Mouse (Mus musculus) T-helper 1 cell (primary cell): Measurements from ENCODE around the gene B3galnt2.
"Not testable (repeated sequence)": the region's sequence is repeated elsewhere in the genome, so short reads cannot be mapped to it uniquely, and the experiment has no call there.

Experiments
- in situ Hi-C: fragments of 300-600 bp; cut with MboI, MseI; formaldehyde crosslinking; loops from one replicate; pipeline ENCODE4 v1.15.1; 2025; ENCODE audit warnings: high pct_unique_total_duplicates

The B3galnt2 gene

GRCm38 (mm10) chr13:14004999-14005398, 50.7 kb downstream of the B3galnt2 start:
- in situ Hi-C loops: no loop called here

GRCm38 (mm10) chr13:14006056-14006455, 51.8 kb downstream of the B3galnt2 start:
- in situ Hi-C loops: no loop called here

GRCm38 (mm10) chr13:14011454-14011995, 57.3 kb downstream of the B3galnt2 start:
- in situ Hi-C loops: no loop called here

- in situ Hi-C loops: no loop called here
Observed at GRCm38 (mm10) chr13:14014001-14014400, 59.7 kb downstream of the B3galnt2 start.

GRCm38 (mm10) chr13:14014540-14014939, 60.3 kb downstream of the B3galnt2 start:
- in situ Hi-C loops: no loop called here

GRCm38 (mm10) chr13:14015609-14016008, 61.3 kb downstream of the B3galnt2 start:
- in situ Hi-C loops: no loop called here

- in situ Hi-C loops: no loop called here
Observed at GRCm38 (mm10) chr13:14018283-14018682, 64.0 kb downstream of the B3galnt2 start.

- in situ Hi-C loops: no loop called here
Observed at GRCm38 (mm10) chr13:14018852-14019251, 64.6 kb downstream of the B3galnt2 start.

- in situ Hi-C loops: not testable (repeated sequence)
Observed at GRCm38 (mm10) chr13:14021417-14021816, 67.1 kb downstream of the B3galnt2 start.

GRCm38 (mm10) chr13:14025554-14025953, 71.3 kb downstream of the B3galnt2 start:
- in situ Hi-C loops: loop anchor here (25.0 kb wide), 1 partner anchor 587 kb away; the partner anchor contains the start of genes Mrpl32 and Psma2

- in situ Hi-C loops: loop anchor here (25.0 kb wide), 1 partner anchor 586 kb away; the partner anchor contains the start of genes Mrpl32 and Psma2
Observed at GRCm38 (mm10) chr13:14026154-14026820, 72.0 kb downstream of the B3galnt2 start.

- in situ Hi-C loops: loop anchor here (25.0 kb wide), 1 partner anchor 579 kb away; the partner anchor contains the start of genes Mrpl32 and Psma2
Observed at GRCm38 (mm10) chr13:14033309-14034072, 79.2 kb downstream of the B3galnt2 start.

- in situ Hi-C loops: loop anchor here (25.0 kb wide), 1 partner anchor 578 kb away; the partner anchor contains the start of genes Mrpl32 and Psma2
Observed at GRCm38 (mm10) chr13:14034073-14034348, 79.7 kb downstream of the B3galnt2 start.

- in situ Hi-C loops: loop anchor here (25.0 kb wide), 1 partner anchor 577 kb away; the partner anchor contains the start of genes Mrpl32 and Psma2
Observed at GRCm38 (mm10) chr13:14035352-14035751, 81.1 kb downstream of the B3galnt2 start.

GRCm38 (mm10) chr13:14035875-14036630, 81.8 kb downstream of the B3galnt2 start:
- in situ Hi-C loops: loop anchor here (25.0 kb wide), 1 partner anchor 576 kb away; the partner anchor contains the start of genes Mrpl32 and Psma2

GRCm38 (mm10) chr13:14038911-14039291, 84.6 kb downstream of the B3galnt2 start:
- in situ Hi-C loops: loop anchor here (25.0 kb wide), 1 partner anchor 573 kb away; the partner anchor contains the start of genes Mrpl32 and Psma2

- in situ Hi-C loops: loop anchor here (25.0 kb wide), 1 partner anchor 573 kb away; the partner anchor contains the start of genes Mrpl32 and Psma2
Observed at GRCm38 (mm10) chr13:14039292-14039965, 85.2 kb downstream of the B3galnt2 start, which contains the start of gene Tbce. Tbce (minus strand) TSS chr13:14039638.

GRCm38 (mm10) chr13:14040186-14040585, 85.9 kb downstream of the B3galnt2 start:
- in situ Hi-C loops: loop anchor here (25.0 kb wide), 1 partner anchor 572 kb away; the partner anchor contains the start of genes Mrpl32 and Psma2

- in situ Hi-C loops: loop anchor here (25.0 kb wide), 1 partner anchor 568 kb away; the partner anchor contains the start of genes Mrpl32 and Psma2
Observed at GRCm38 (mm10) chr13:14043851-14044250, 89.6 kb downstream of the B3galnt2 start.

GRCm38 (mm10) chr13:14044521-14044920, 90.3 kb downstream of the B3galnt2 start:
- in situ Hi-C loops: loop anchor here (25.0 kb wide), 1 partner anchor 568 kb away; the partner anchor contains the start of genes Mrpl32 and Psma2
